Mouse (Mus musculus) embryonic fibroblast, embryonic 13.5 days (primary cell): Measurements from ENCODE around the gene Lrrn4cl. TPM values are rescaled to one million over a fixed set of nuclear protein-coding genes. Genes with fewer than 3 reads are reported as not detected.

Experiments used
- H3K27ac ChIP-seq: 2 replicates; pipeline ENCODE4 v1.5.1; 2012; ENCODE audit warnings: low read length, control low read depth, inconsistent platforms; ENCODE audit not compliant: insufficient read depth
- H3K4me1 ChIP-seq: 2 replicates; pipeline ENCODE4 v1.6.1; 2011; ENCODE audit warnings: low read length; ENCODE audit not compliant: control insufficient read depth, insufficient read depth
- H3K4me3 ChIP-seq: 2 replicates; pipeline ENCODE4 v1.5.1; 2011; ENCODE audit warnings: mild to moderate bottlenecking, control low read depth, low read length; ENCODE audit not compliant: insufficient read depth
- CTCF ChIP-seq: IDR thresholded peaks from 2 replicates; pipeline ENCODE4 v1.5.1; 2011; ENCODE audit warnings: mild to moderate bottlenecking, control low read depth, low read length, moderate library complexity, borderline replicate concordance; ENCODE audit not compliant: insufficient read depth
- POLR2A ChIP-seq: IDR thresholded peaks from 2 replicates; pipeline ENCODE4 v1.6.1; 2011; ENCODE audit warnings: low read depth, mild to moderate bottlenecking, control low read depth, low read length, moderate library complexity
- polyA plus RNA-seq: library from polyadenylated mRNA; stranded (reverse); fragments of >200 nt; gene quantifications from 2 replicates; pipeline ENCODE4 v1.2.4, GENCODE M21; 2011; ENCODE audit warnings: low read depth; ENCODE audit not compliant: missing spikeins, insufficient read length

Lrrn4cl gene
- 5.9 and 9.0 TPM in 2 replicates for polyA plus RNA-seq

GRCm38 (mm10) chr19:8850402-8850901, at the start of gene Lrrn4cl:
Gene Lrrn4cl (plus strand): TSS chr19:8850768.
- TF ChIP-seq POLR2A, result peak; percentile 3; the same call in 1 of the 2 replicates
- no peak for TF ChIP-seq CTCF
- Histone ChIP-seq H3K27ac (peak within 1 kb of the TSS; percentile 64), H3K4me3 (no peak within 1 kb of the TSS), H3K4me1 (0 out of 2 replicates have a peak, but pooled peaks cover 2% of the 10 kb centered on the region)

- peak within 1 kb of the TSS; percentile 63 for H3K27ac ChIP-seq
- no peaks in the 10 kb centered on the region; the same call in 1 of the 2 replicates for H3K4me1 ChIP-seq
- TF ChIP-seq CTCF (no peak), POLR2A (peak; percentile 87)
- H3K4me3 ChIP-seq, result peak within 1 kb of the TSS; percentile 76
Observed at GRCm38 (mm10) chr19:8802130-8802821, 48.3 kb upstream of the Lrrn4cl start, which contains the start of gene Zbtb3. Gene Zbtb3 (plus strand): TSS chr19:8802555.

- no peak for TF ChIP-seq POLR2A
- no peak for TF ChIP-seq CTCF
- no peaks in the 10 kb centered on the region for H3K4me1 ChIP-seq
- H3K4me3 ChIP-seq, result no peak overlapping the region
- no peak overlapping the region for H3K27ac ChIP-seq
Observed at GRCm38 (mm10) chr19:8803204-8803780, 47.3 kb upstream of the Lrrn4cl start.

- no peak for TF ChIP-seq POLR2A
- no peak for TF ChIP-seq CTCF
- Histone ChIP-seq H3K27ac (no peak overlapping the region), H3K4me1 (no peaks in the 10 kb centered on the region), H3K4me3 (no peak overlapping the region)
Observed at GRCm38 (mm10) chr19:8803879-8804660, 46.5 kb upstream of the Lrrn4cl start.

- Histone ChIP-seq H3K27ac (no peak overlapping the region), H3K4me1 (no peaks in the 10 kb centered on the region), H3K4me3 (no peak overlapping the region)
- TF ChIP-seq CTCF, result no peak
- no peak for TF ChIP-seq POLR2A
Observed at GRCm38 (mm10) chr19:8806810-8807209, 43.8 kb upstream of the Lrrn4cl start.

- TF ChIP-seq POLR2A (no peak), CTCF (no peak)
- Histone ChIP-seq H3K4me1 (no peaks in the 10 kb centered on the region; the same call in 1 of the 2 replicates), H3K4me3 (no peak overlapping the region), H3K27ac (no peak overlapping the region)
Observed at GRCm38 (mm10) chr19:8815812-8816211, 34.8 kb upstream of the Lrrn4cl start.

GRCm38 (mm10) chr19:8817001-8817400, 33.6 kb upstream of the Lrrn4cl start:
- Histone ChIP-seq H3K27ac (no peak overlapping the region), H3K4me1 (no peaks in the 10 kb centered on the region; the same call in 1 of the 2 replicates), H3K4me3 (peak overlapping the region; percentile 3; the same call in 1 of the 2 replicates)
- no peak for TF ChIP-seq POLR2A
- no peak for TF ChIP-seq CTCF

- Histone ChIP-seq H3K27ac (peak overlapping the region; percentile 96), H3K4me3 (peak overlapping the region; percentile 88), H3K4me1 (no peaks in the 10 kb centered on the region; the same call in 1 of the 2 replicates)
- TF ChIP-seq CTCF, result no peak
- TF ChIP-seq POLR2A, result no peak; the same call in 1 of the 2 replicates
Observed at GRCm38 (mm10) chr19:8818301-8818798, 32.2 kb upstream of the Lrrn4cl start.
